Mouse (Mus musculus): Measurements from ENCODE around the gene Ppara. TPM values are rescaled to one million over a fixed set of nuclear protein-coding genes. Genes with fewer than 3 reads are reported as not detected.

Ppara gene
- polyA plus RNA-seq, 1 experiment from 2014 or later, result 10.6 TPM

- H3K4me2 ChIP-seq (ENCODE audit: low read length), result no peak overlapping the region
- peaks cover 10 to 18% of the 10 kb centered on the region in 2 experiments for H3K4me1 ChIP-seq (ENCODE audit: control insufficient read depth in 2 of 2, insufficient read depth in 2 of 2, low read length in 2 of 2)
- 84% methylated on average over 4 of the region's 4 CpGs for WGBS
- no peak for ATAC-seq (ENCODE audit: insufficient number of reproducible peaks, insufficient read depth, low FRiP score, low read depth)
- H3K9ac ChIP-seq (ENCODE audit: low read length), result no peak overlapping the region
- H3K36me3 ChIP-seq (ENCODE audit: control insufficient read depth, insufficient read depth, low read length), result peaks cover 8% of the 10 kb centered on the region; the same call in 1 of the 2 replicates
- no peaks in the 10 kb centered on the region for H3K9me3 ChIP-seq (ENCODE audit: control insufficient read depth, low read length)
- H3K4me3 ChIP-seq (ENCODE audit: control insufficient read depth in 1 of 2, insufficient read depth in 1 of 2, low read depth in 1 of 2, low read length in 2 of 2), result no peak overlapping the region
- H3K27ac ChIP-seq (replicated peaks in 1 of 2; ENCODE audit: control insufficient read depth in 1 of 2, insufficient read depth in 1 of 2, low read depth in 2 of 2, low read length in 2 of 2), result no peak overlapping the region
- no peaks in the 10 kb centered on the region for H3K27me3 ChIP-seq (ENCODE audit: control insufficient read depth, insufficient read depth, low read length)
These were observed 72.6 kb downstream of the Ppara start for GRCm38 (mm10) chr15:85807404-85807803.

DNA sequence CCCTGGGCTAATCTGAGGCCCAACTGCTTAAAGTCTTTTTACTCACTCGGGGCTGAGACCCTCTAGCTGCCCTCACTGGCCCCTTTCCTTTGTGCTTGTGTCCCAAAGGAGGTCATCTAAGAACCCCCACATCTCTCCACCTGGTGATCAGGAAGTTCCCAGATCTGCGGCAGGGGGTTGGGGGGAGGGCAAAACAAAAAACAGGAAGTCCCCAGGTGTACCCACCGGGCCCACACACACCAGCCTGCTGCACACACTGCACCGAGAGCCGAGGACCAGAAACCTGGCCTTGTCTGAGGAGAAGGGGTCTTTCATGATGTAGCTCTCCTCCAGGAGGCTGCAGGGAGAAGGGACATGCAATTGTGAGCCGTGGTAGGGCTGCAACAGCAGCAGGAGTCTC, 73.2 kb downstream of the Ppara start:
- no peak overlapping the region for H3K27ac ChIP-seq (replicated peaks in 1 of 2; ENCODE audit: control insufficient read depth in 1 of 2, insufficient read depth in 1 of 2, low read depth in 2 of 2, low read length in 2 of 2)

GRCm38 (mm10) chr15:85808434-85808833, 73.7 kb downstream of the Ppara start:
- no peak overlapping the region for H3K4me3 ChIP-seq (ENCODE audit: control insufficient read depth in 1 of 2, insufficient read depth in 1 of 2, low read depth in 1 of 2, low read length in 2 of 2)
- 54% methylated on average over 8 of the region's 8 CpGs for WGBS
- H3K4me1 ChIP-seq (ENCODE audit: control insufficient read depth in 2 of 2, insufficient read depth in 2 of 2, low read length in 2 of 2), result peaks cover 4 to 11% of the 10 kb centered on the region in 2 experiments
- H3K27ac ChIP-seq (replicated peaks in 1 of 2; ENCODE audit: control insufficient read depth in 1 of 2, insufficient read depth in 1 of 2, low read depth in 2 of 2, low read length in 2 of 2), result no peak overlapping the region
- H3K9me3 ChIP-seq (ENCODE audit: control insufficient read depth, low read length), result no peaks in the 10 kb centered on the region
- no peak overlapping the region for H3K4me2 ChIP-seq (ENCODE audit: low read length)
- H3K27me3 ChIP-seq (ENCODE audit: control insufficient read depth, insufficient read depth, low read length), result no peaks in the 10 kb centered on the region
- H3K9ac ChIP-seq (ENCODE audit: low read length), result no peak overlapping the region
- peaks cover 8% of the 10 kb centered on the region; the same call in 1 of the 2 replicates for H3K36me3 ChIP-seq (ENCODE audit: control insufficient read depth, insufficient read depth, low read length)
- no peak for ATAC-seq (ENCODE audit: insufficient number of reproducible peaks, insufficient read depth, low FRiP score, low read depth)

More for the DNA sequence above, 73.2 kb downstream of the Ppara start:
- H3K9me3 ChIP-seq (ENCODE audit: control insufficient read depth, low read length), result no peaks in the 10 kb centered on the region
- H3K36me3 ChIP-seq (ENCODE audit: control insufficient read depth, insufficient read depth, low read length), result peaks cover 8% of the 10 kb centered on the region; the same call in 1 of the 2 replicates
- H3K27me3 ChIP-seq (ENCODE audit: control insufficient read depth, insufficient read depth, low read length), result no peaks in the 10 kb centered on the region
- no peak overlapping the region for H3K9ac ChIP-seq (ENCODE audit: low read length)
- peaks cover 7 to 14% of the 10 kb centered on the region in 2 experiments for H3K4me1 ChIP-seq (ENCODE audit: control insufficient read depth in 2 of 2, insufficient read depth in 2 of 2, low read length in 2 of 2)
- no peak for ATAC-seq (ENCODE audit: insufficient number of reproducible peaks, insufficient read depth, low FRiP score, low read depth)
- no peak overlapping the region for H3K4me3 ChIP-seq (ENCODE audit: control insufficient read depth in 1 of 2, insufficient read depth in 1 of 2, low read depth in 1 of 2, low read length in 2 of 2)
- H3K4me2 ChIP-seq (ENCODE audit: low read length), result no peak overlapping the region
- WGBS, result 84% methylated on average over 6 of the region's 6 CpGs

GRCm38 (mm10) chr15:85809091-85809490, 74.3 kb downstream of the Ppara start:
- Histone ChIP-seq H3K4me2 (ENCODE audit: low read length) (no peak overlapping the region), H3K9ac (ENCODE audit: low read length) (no peak overlapping the region), H3K4me3 (ENCODE audit: control insufficient read depth in 1 of 2, insufficient read depth in 1 of 2, low read depth in 1 of 2, low read length in 2 of 2) (no peak overlapping the region), H3K4me1 (ENCODE audit: control insufficient read depth in 2 of 2, insufficient read depth in 2 of 2, low read length in 2 of 2) (peaks cover 4 to 11% of the 10 kb centered on the region in 2 experiments), H3K27ac (replicated peaks in 1 of 2; ENCODE audit: control insufficient read depth in 1 of 2, insufficient read depth in 1 of 2, low read depth in 2 of 2, low read length in 2 of 2) (no peak overlapping the region), H3K9me3 (ENCODE audit: control insufficient read depth, low read length) (no peaks in the 10 kb centered on the region), H3K36me3 (ENCODE audit: control insufficient read depth, insufficient read depth, low read length) (peaks cover 8% of the 10 kb centered on the region; the same call in 1 of the 2 replicates), H3K27me3 (ENCODE audit: control insufficient read depth, insufficient read depth, low read length) (no peaks in the 10 kb centered on the region)
- 87% methylated on average over 12 of the region's 12 CpGs for WGBS
- ATAC-seq (ENCODE audit: insufficient number of reproducible peaks, insufficient read depth, low FRiP score, low read depth), result no peak

GRCm38 (mm10) chr15:85810462-85810805, 75.7 kb downstream of the Ppara start:
- H3K36me3 ChIP-seq (ENCODE audit: control insufficient read depth, insufficient read depth, low read length), result peaks cover 8% of the 10 kb centered on the region; the same call in 1 of the 2 replicates
- WGBS, result 29% methylated on average over 5 of the region's 5 CpGs
- H3K9ac ChIP-seq (ENCODE audit: low read length), result peak overlapping the region; percentile 92
- ATAC-seq (ENCODE audit: insufficient number of reproducible peaks, insufficient read depth, low FRiP score, low read depth), result no peak
- H3K27me3 ChIP-seq (ENCODE audit: control insufficient read depth, insufficient read depth, low read length), result no peaks in the 10 kb centered on the region
- no peaks in the 10 kb centered on the region for H3K9me3 ChIP-seq (ENCODE audit: control insufficient read depth, low read length)
- H3K4me2 ChIP-seq (ENCODE audit: low read length), result peak overlapping the region; percentile 82
- H3K4me1 ChIP-seq (ENCODE audit: control insufficient read depth in 2 of 2, insufficient read depth in 2 of 2, low read length in 2 of 2), result peaks cover 4 to 11% of the 10 kb centered on the region in 2 experiments
- peak overlapping the region; percentile 94 to 98 for H3K27ac ChIP-seq (replicated peaks in 1 of 2; ENCODE audit: control insufficient read depth in 1 of 2, insufficient read depth in 1 of 2, low read depth in 2 of 2, low read length in 2 of 2)
- peak overlapping the region; percentile 76 to 78 for H3K4me3 ChIP-seq (ENCODE audit: control insufficient read depth in 1 of 2, insufficient read depth in 1 of 2, low read depth in 1 of 2, low read length in 2 of 2)

DNA sequence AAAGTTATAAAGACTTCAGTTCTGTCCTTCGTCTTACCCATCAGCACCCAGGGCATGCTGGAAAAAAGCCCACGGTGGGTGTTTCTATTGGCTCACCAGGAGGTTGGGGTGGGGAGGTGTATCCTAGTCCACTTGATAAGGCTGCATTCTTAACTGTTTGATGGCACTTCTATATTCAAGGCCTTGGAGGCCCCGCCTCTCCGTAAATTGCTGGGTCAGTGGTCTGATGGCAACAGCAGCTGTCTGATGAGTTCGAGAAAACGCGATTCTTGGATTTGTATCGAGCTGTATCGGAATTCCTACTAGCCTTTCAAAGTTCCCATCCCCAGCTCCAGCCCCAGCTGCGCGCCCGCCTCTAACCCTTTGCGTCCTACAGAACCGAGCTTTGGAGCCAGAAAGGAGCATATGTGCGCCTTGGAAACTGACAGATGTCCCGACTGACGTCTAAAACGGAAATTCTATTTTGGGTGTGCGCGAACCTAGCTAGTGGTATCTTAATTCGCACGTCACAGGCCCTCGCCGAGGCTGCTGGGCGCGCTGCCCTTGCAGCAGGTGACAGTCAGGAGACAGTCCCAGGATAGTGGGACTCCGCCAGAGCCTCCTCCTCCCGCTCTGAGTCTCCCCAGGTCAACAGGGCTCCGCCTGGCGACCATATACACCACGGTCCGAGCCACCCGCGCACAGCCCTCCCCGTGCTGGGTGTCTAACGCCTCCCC, 76.2 kb downstream of the Ppara start:
- peaks cover 8% of the 10 kb centered on the region; the same call in 1 of the 2 replicates for H3K36me3 ChIP-seq (ENCODE audit: control insufficient read depth, insufficient read depth, low read length)
- peak overlapping the region; percentile 82 for H3K4me2 ChIP-seq (ENCODE audit: low read length)
- H3K9me3 ChIP-seq (ENCODE audit: control insufficient read depth, low read length), result no peaks in the 10 kb centered on the region
- H3K4me3 ChIP-seq (ENCODE audit: control insufficient read depth in 1 of 2, insufficient read depth in 1 of 2, low read depth in 1 of 2, low read length in 2 of 2), result peak overlapping the region; percentile 76 to 78
- 2% methylated on average over 35 of the region's 36 CpGs for WGBS
- peak overlapping the region; percentile 92 for H3K9ac ChIP-seq (ENCODE audit: low read length)
- ATAC-seq (ENCODE audit: insufficient number of reproducible peaks, insufficient read depth, low FRiP score, low read depth), result peak; percentile 84
- no peaks in the 10 kb centered on the region for H3K27me3 ChIP-seq (ENCODE audit: control insufficient read depth, insufficient read depth, low read length)
- peaks cover 4 to 11% of the 10 kb centered on the region in 2 experiments for H3K4me1 ChIP-seq (ENCODE audit: control insufficient read depth in 2 of 2, insufficient read depth in 2 of 2, low read length in 2 of 2)
- H3K27ac ChIP-seq (replicated peaks in 1 of 2; ENCODE audit: control insufficient read depth in 1 of 2, insufficient read depth in 1 of 2, low read depth in 2 of 2, low read length in 2 of 2), result peak overlapping the region; percentile 94 to 98

GRCm38 (mm10) chr15:85811535-85812277, 76.9 kb downstream of the Ppara start, which contains the start of gene Cdpf1:
Gene Cdpf1, minus strand, starts transcription at chr15:85811697.
- Histone ChIP-seq H3K9ac (ENCODE audit: low read length) (peak within 1 kb of the TSS; percentile 92), H3K9me3 (ENCODE audit: control insufficient read depth, low read length) (no peaks in the 10 kb centered on the region), H3K27me3 (ENCODE audit: control insufficient read depth, insufficient read depth, low read length) (peaks cover 3% of the 10 kb centered on the region; the same call in 1 of the 2 replicates), H3K4me3 (ENCODE audit: control insufficient read depth in 1 of 2, insufficient read depth in 1 of 2, low read depth in 1 of 2, low read length in 2 of 2) (peak within 1 kb of the TSS; percentile 76 to 78), H3K36me3 (ENCODE audit: control insufficient read depth, insufficient read depth, low read length) (peaks cover 8% of the 10 kb centered on the region; the same call in 1 of the 2 replicates), H3K4me1 (ENCODE audit: control insufficient read depth in 2 of 2, insufficient read depth in 2 of 2, low read length in 2 of 2) (peaks cover 4 to 11% of the 10 kb centered on the region in 2 experiments), H3K4me2 (ENCODE audit: low read length) (peak within 1 kb of the TSS; percentile 82), H3K27ac (replicated peaks in 1 of 2; ENCODE audit: control insufficient read depth in 1 of 2, insufficient read depth in 1 of 2, low read depth in 2 of 2, low read length in 2 of 2) (peak within 1 kb of the TSS; percentile 94 to 98)
- peak; percentile 92 for ATAC-seq (ENCODE audit: insufficient number of reproducible peaks, insufficient read depth, low FRiP score, low read depth)
- 3% methylated on average over 33 of the region's 36 CpGs for WGBS

Data from heart, embryonic 14.5 days (tissue).